Mouse (Mus musculus): ENCODE measurements around the gene Trpv2. TPM values are rescaled to one million over a fixed set of nuclear protein-coding genes. Genes with fewer than 3 reads are reported as not detected.

Trpv2 gene
- total RNA-seq, 4 experiments from 2014 or later = 14.5 to 15.9 (median 15.1) TPM

DNA sequence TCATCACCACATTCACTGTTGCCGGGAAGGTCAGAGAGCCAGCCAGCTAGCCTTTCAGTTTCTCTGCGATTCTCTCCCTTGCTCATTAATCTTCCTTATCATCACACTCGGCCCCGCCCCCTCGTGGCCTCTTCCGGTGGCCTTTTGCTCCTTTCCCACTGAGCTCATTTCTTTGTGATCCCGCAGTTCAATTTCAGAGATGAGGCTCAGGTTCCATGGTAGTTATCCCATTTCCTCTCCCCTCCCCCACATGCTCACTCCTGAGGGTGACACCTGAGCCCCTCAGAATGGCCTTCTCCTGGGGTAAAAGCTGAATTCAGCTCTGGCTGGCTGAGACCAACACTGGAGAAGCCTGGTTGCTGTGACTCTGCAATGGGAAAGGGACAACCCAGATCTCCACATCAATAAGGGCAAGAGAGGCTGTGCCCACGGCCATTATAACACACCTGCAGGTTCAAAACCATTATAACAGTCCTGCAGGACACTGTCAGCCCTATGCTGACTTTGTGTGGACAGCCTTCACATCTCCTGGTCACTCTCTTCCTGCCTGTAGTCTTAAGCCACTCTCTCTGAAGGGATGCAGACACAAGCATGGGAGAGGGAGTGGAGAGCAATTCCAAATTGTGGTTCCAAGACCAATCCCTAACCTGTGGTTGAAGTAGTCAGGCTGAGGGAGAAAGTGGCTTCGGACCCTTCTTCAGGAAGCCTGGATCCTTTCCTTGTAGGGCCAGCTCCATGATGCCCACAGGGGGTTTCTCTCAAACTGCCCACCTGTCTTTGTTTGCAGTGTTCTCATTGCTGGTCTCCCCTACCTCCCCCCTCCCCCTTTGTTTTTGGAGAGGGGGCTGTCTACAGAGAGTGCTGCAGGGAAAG, 55.3 kb downstream of the Trpv2 start:
- no peak for DNase-seq (ENCODE audit: low spot score in 2 of 2)

DNA sequence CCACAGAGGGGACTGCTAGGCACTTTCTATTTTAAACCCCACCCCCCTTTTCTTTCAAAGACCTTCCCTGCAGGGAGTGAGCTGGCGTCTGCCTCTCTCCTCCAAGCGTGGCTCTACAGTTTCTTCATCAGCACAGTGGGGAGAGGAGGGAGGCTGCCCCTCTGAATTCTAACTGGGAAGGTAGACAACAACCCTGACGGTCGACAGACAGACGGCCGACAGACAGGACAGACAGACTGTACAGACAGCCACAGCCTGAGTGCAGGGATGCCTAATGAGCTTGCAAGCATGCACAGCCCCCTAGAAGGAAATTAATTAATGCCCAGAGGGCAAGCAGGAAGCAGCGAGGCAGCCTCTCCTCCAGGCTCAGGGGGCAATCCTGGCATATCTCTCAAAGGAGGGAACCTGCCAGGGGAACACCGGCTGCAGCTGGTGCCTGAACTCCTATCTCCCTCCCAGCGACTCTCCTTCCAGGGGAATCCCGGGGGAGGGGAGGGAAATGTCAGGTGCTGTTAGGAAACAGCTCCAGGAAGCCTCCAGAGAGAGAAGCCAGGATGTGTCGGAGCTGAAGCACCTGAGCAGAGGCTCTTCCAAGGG, 56.0 kb downstream of the Trpv2 start:
- no peak for DNase-seq (ENCODE audit: low spot score in 2 of 2)

DNA sequence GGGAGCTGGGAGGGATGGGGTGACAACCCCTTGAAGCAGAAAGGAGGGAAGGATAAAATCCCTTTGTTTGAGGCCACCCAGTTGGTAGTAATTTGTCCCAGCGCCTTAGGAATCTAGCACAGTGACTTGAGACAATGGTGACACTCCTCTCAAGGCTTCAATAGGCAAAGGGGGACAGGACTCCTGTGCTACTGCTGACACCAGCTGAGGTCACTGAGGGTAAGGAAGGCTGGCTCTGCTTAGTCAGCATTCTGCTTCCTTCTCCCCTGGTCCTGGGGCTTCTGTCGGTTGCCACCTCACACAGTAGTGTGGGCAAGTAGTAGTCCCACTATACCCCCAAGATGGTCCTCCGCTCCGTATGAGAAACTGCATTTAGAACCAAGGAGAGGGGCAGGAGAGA, 56.9 kb downstream of the Trpv2 start:
- DNase-seq (ENCODE audit: low spot score in 2 of 2) = no peak

DNA sequence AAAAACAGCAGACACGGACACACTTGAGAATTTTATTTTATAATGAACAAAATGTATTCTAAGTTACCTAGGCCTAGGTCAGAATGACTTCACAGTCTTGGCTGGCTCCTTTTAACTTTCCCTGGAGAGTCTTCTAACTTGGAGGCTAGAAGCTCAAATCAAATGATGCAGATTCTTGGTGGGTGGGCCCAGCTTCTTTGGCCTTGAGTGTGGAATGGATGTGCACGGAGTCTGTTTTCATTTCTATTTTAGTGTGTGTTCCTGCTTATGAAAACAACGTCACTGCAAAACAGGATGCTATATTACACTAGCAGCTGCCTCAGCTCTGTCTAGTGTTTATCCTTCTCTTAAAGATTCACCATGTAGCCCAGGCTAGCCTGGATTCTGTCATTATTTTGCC, 61.1 kb downstream of the Trpv2 start:
- no peak for DNase-seq (ENCODE audit: low spot score in 2 of 2)

DNA sequence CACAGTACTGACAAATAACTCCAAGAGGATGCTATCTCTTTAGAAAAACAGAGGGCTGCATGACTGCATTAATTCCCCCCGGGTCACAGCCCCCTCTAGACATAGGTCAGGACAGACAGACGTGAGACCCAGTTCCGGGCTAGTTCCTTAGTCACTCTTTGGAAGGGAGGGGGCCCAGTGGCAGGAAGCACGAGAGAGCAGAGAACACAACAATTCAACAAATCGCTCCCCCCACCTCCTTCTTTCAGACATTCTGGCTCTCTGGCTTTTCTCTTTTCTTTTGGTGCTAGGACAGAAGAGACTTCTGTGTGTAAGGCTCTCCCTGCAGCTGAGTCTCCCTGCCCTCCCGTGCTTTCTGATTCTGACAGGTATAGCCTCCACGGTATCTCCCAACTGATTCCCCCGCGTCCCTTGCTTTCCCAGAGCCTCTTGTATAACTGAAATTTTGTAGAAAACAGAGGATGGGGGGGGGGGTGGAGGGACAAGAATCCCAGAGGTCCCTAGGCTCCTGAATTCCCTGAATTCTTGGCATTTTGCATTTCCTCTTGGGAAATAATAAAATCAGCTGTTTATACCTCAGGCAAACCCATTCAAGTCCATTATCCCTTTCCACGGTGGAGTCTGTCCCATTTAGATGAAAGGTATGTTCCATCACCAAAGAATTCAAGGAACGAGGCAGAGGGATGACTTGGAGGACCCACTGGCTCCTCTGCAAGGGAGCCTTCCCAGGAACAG, 62.0 kb downstream of the Trpv2 start:
- DNase-seq (ENCODE audit: low spot score in 2 of 2) = no peak

DNA sequence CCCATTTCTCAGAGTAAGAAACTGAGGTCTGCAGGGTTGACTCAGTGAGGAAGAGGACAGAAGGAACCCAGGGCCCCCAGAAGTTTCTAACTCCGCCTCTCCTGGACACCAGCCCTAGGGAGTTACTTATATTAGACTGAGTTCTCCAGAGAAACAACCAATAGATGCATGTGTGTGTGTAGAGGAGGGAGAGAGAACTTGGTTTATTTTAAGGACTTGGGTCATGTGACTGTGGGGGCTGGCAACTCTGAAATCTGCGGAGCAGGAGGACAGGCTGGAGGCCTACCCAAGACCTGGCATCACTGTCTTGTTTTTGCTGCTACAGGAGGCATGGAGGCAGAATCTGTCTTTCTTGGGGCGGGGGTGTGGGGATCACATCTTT, 62.5 kb downstream of the Trpv2 start:
- no peak for DNase-seq (ENCODE audit: low spot score in 2 of 2)

DNA sequence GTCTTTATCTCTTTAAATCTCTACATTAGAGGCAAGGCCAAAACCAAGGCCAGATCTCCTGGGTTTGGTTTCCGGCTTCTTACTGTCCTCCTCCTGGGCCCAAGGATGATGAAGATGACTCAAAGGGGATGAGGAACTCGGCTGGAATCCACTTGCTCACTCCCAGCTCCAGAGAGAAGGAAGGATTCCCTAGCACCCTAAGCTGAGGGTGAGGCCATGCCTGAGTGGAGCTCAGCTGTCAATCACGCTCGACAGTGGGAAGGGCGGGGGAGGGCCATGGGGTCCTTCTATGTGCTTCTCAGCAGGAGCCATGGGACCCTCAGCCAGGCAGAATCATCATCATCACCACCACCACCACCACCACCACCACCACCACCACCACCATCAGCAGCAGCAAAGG, 63.1 kb downstream of the Trpv2 start:
- no peak for DNase-seq (ENCODE audit: low spot score in 2 of 2)

DNA sequence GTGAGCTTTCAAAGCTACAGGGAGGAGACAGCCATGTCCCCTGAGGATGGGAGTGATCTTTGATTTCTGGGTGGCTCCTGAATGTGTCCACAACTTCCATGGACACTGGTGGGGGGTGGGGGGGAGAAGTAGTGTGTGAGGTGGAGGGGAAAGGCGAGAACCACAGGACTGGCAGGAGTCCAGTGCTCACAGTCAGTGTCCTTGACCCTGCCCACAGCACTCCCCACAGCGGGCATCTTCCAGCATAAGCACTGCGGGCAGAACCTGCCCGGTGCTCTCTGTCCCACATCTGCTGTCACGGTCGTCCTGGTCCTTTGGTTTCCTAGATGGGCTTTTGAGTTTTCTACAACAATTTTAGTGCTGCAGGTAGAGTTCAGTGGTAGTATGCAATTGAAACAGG, 63.5 kb downstream of the Trpv2 start:
- DNase-seq (ENCODE audit: low spot score in 2 of 2) = no peak

DNA sequence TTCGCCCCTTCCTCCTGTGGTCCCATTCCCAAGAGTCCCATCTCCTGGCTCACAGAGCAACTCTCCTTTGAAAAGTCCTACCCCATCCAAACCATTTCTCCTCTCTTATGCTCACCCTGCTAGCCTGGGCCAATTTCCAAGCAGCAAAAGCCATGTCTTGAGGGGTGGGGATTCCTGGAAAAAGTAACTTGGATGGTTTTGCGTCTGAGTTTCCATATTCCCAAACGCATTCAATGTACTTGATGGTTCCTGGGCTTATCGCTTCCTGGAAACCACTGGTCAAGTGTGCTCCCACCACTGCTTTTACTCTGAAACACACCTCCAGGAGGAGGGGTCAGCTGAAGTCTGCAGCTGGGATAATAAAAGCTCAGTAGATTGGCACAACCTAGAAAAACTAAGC, 64.1 kb downstream of the Trpv2 start:
- DNase-seq (ENCODE audit: low spot score in 2 of 2) = no peak

DNA sequence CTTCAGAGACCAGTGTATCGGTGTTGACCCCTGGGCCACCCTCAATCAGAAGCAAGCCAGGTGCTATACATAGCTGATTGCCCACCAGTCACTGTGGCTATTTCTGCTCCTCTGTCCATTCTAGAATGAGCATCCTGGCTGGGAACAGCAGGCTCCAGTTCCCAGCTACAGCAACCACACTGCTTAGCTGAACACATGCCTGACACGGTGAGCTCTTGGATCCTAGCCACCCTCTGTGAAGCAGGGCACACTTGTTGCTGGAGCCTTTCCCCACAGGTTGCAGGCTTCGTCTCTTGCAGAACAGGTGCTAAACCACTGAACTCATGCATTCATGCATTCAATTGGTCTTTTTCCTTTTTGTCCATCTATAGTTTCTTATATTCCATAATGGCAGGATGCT, 66.1 kb downstream of the Trpv2 start:
- no peak for DNase-seq (ENCODE audit: low spot score in 2 of 2)

DNA sequence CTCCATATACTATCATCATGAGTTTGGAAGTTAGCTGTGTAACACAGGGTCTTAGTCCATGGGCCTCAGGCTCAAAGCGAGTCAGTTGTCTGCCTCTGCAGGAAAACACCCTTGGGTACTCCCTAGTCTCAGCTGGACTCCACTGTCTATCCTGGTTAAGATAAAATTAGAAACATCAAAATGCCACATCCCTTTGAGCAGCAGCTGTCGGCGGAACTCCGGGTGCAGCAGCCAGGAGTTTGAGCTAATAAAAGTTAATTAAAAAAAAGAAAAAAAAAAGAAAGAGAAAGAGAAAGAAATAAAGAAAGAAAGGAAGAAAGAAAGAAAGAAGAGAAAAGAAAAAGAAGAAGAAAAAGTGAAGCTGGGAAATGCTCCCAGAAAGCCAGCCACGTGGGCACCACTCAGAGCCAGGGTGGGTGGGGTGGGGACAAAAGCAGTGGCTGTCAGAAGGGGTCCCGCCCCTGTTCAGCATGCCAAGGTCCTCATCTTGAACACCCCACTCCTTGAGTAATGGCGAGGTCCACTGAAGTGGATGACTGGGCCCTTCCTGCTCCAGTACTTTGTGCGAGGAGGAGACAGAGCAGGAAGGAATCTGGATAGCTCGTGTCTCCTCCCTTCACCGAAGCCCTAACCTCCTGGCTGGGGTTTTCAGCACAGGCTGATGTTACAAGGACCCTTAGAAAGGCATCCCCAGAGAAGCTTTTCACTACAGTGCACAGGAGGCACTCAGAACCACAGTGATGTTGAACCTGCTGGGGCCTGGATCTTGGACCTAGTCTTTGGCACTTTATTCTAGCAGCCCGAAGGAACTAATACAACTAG, 67.9 kb downstream of the Trpv2 start:
- DNase-seq (ENCODE audit: low spot score in 2 of 2) = no peak

DNA sequence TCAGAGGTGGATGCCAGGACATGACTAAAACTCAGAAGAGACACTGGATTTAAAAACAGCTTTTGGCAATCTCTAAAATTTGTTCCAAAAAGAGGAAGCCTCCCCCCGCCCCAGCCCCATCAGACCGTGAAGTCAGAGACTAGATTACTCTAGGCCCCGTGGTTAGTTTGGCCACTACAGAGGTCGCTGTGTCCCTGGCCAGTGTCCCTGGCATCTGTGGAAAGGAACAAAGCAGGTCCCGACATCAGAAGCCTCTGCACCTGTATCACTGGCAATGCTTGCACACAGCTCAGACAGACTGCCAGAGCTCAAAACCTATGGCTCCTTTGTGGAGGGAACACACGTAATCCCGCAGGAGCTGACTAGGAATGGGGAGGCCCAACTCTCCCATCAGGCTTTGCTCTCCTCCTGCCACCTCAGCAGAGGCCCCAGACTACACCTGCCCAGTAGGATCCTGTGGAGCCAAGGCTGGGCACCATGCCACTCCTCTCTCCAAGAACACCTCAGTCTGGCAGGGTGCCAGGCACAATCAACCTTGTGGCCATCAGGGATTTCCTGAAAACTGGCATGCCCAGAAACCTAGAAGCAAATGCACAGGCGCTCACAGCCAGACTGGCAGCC, 68.8 kb downstream of the Trpv2 start:
- DNase-seq (ENCODE audit: low spot score in 2 of 2) = no peak

DNA sequence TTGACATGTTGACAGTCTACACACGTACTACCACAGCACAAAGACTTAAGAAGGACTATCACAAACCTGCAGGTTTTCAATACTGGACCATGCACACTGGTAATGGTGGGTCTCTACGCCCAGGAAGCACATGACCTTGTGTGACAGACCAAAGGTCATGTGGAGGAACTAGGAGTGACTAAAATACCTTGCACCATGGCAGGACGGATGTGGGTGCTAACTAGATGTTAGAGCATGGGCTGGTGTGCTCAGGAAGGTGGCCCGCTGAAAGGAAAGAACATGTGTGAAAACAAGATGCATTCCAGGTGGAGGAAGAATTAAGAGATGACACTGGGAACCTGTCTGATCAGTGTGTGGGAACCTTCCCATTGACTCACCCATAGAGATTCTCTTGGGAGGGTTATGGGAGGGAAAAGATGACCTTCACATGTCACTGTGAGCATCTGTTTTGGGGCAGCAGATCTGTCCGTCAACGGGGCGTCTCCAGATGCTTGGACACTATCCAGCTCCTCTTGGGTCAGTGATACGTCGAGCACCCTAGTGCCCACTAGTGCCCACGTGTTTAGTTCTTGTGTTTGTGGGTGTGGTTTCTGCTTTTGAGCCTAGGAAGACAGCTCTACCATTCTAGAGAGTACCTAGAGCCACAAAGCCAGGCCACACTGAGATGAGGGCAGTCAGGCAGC, 69.5 kb downstream of the Trpv2 start:
- DNase-seq (ENCODE audit: low spot score in 2 of 2) = no peak

DNA sequence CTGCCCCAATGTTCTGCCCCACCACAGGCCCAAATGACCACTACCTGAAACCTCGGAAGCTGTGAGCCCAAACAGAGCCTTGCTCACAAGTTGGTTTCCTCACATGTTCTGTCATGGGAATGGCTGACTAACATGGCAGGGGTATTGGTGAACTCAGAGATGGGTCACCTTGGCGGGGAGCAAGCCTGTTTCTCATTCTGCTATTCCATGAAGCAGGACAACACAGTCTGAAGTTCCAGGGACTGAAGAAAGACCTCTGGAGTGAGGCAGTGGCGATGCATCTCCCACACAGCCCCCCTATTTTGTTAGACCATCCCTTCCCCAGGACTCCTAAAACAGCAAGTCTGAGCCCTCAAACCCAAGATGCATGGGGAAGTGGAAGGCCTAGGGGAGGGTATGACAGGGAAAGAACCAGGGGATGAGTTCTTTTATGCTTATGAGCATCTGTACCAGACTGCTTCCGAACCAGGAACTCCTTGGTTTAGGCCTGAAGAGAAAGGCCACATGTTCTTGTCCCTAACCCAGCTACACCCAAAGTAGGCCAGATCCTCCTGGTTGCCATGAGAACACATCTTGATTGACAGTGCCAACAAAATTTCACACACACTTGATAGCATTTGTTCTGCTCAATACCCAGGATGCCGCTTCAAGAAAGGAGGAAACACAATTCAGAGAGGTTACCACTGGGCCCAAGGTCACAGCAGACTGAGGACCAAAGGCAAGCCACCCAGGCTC, 70.5 kb downstream of the Trpv2 start:
- no peak for DNase-seq (ENCODE audit: low spot score in 2 of 2)

DNA sequence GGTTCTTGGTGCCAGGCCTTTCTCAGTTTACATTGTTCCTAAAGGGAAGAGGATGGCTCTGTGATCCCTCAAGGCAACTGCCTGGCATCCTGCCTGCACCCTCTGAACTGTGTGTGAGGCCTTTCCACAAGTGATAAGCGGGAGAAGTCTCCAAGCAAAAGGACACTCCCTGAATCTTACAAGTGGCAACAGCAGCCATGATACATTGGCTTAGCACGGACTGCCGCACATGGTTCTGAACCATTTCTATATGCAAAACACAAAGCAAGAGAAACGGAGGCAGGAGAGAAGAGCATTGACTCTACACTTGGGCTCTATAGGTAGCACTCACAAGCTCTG, 71.0 kb downstream of the Trpv2 start:
- no peak for DNase-seq (ENCODE audit: low spot score in 2 of 2)

DNA sequence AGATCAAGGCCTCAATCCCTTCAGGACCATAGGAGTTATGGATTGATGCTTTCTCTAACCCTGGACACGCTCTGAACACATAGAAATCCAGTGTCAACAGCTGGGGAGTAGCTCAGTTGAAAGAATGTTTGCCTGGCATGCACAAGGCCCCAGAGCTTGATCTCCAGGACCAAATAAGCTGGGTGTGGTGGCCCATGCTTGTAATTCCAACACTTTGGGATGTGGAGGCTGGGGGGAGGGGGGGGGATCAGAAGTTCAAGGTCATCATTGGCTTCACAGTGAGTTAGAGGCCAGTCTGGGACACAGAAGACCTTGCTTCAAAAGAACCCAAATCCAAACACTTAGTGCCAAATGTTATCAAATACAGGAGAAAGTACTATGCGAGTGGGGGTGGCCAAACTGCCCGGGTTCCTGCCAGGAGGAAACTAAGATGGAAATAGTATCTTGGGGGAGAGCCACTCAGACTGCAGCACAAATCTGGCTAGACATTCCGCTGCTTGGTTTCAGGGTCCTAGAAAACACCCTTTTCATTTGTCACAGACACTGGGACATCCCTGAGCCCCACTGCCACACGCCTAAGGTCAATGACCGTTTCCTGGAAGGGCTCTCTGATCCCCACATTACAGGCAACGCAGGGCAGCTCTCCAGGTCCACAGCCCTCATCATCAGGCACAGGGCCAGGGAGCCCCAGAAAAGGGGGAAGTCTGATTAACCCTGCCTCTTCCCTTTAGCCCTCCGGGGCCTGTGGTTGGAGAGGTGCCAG, 71.6 kb downstream of the Trpv2 start:
- DNase-seq (ENCODE audit: low spot score in 2 of 2) = peak in 1 of 2 experiments; percentile 21

DNA sequence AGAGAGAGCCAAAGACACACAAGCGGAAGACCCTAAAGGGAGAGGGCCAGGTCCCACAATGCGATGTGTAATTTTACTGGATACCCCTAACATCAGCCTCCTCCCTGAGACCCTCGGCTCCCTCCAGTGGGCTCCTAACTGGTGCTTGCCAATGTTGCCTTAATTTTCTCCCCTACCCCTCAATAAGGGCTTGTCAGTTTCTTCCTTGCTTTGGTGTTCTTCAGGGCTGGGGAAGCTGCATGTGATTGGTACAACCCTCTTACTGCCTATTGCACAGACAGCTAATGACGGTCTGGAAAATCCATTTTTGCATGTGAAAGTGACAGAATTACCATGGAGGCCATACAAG, 72.2 kb downstream of the Trpv2 start:
- no peak for DNase-seq (ENCODE audit: low spot score in 2 of 2)

DNA sequence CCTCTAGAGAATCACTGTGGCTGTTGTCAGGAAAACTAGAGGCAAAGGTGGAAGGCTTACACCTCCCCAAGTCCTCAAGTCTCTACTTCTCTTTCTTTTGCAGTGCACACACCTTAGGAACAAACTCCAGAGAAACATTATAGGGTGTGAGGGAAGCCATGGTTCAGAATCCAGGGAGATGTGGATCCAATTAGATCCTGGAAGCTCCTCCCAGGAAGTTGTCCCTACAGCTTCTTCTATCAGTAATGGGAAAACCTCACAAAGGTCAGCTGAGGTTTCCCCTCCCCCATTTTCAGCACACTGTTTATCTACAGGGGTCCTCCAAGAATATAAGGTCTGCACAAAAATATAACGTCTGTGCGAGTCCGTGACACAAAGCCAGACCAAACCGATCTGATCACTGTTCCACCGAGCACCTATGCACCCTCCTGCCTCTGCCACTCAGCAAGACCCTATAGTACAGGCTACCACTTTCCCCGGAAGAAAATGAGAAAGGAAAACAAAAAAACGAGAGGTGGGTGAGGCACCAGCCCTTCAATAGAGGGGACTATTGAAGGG, 72.8 kb downstream of the Trpv2 start:
- no peak for DNase-seq (ENCODE audit: low spot score in 2 of 2)

Data from layer of hippocampus, adult 8-10 months (tissue).